Mouse (Mus musculus) urinary bladder, postnatal 4 days (tissue): Measurements from ENCODE around the gene Vav2.

ENCODE experiments used
- DNase-seq, 2 experiments: peaks; one replicate each; pipeline ENCODE4 v3.0.0; 2021 to 2022; ENCODE audit warnings: low spot score in 2 of 2

Gene Vav2

GRCm38 (mm10) chr2:27426855-27427457 lies at the start of gene Vav2:
Gene Vav2, minus strand, starts transcription at chr2:27427033.
- peak; percentile 92 to 93 for DNase-seq

GRCm38 (mm10) chr2:27475495-27476302 lies 48.9 kb upstream of the Vav2 start:
- peak; percentile 89 to 91 for DNase-seq

GRCm38 (mm10) chr2:27474621-27475484 lies 48.0 kb upstream of the Vav2 start:
- peak in 1 of 2 experiments; percentile 57 for DNase-seq

- DNase-seq = no peak
These were observed 47.1 kb upstream of the Vav2 start for GRCm38 (mm10) chr2:27473911-27474310.

GRCm38 (mm10) chr2:27473061-27473765 lies 46.4 kb upstream of the Vav2 start:
- DNase-seq = no peak

GRCm38 (mm10) chr2:27471170-27471584 lies 44.3 kb upstream of the Vav2 start:
- no peak for DNase-seq

- DNase-seq = no peak
These were observed 43.7 kb upstream of the Vav2 start for GRCm38 (mm10) chr2:27470535-27470934.

- no peak for DNase-seq
These were observed 43.1 kb upstream of the Vav2 start for GRCm38 (mm10) chr2:27469991-27470355.

- no peak for DNase-seq
These were observed 42.6 kb upstream of the Vav2 start for GRCm38 (mm10) chr2:27469292-27469990.

- no peak for DNase-seq
These were observed 36.1 kb upstream of the Vav2 start for GRCm38 (mm10) chr2:27462901-27463300.

GRCm38 (mm10) chr2:27461881-27462660 lies 35.2 kb upstream of the Vav2 start:
- no peak for DNase-seq

- DNase-seq = no peak
These were observed 33.8 kb upstream of the Vav2 start for GRCm38 (mm10) chr2:27460651-27461050.

GRCm38 (mm10) chr2:27460163-27460562 lies 33.3 kb upstream of the Vav2 start:
- DNase-seq = no peak

GRCm38 (mm10) chr2:27459735-27460134 lies 32.9 kb upstream of the Vav2 start:
- no peak for DNase-seq

- no peak for DNase-seq
These were observed 23.4 kb upstream of the Vav2 start for GRCm38 (mm10) chr2:27450226-27450625.

GRCm38 (mm10) chr2:27447782-27448181 lies 20.9 kb upstream of the Vav2 start:
- no peak for DNase-seq

GRCm38 (mm10) chr2:27446812-27447211 lies 20.0 kb upstream of the Vav2 start:
- DNase-seq = no peak

GRCm38 (mm10) chr2:27445910-27446309 lies 19.1 kb upstream of the Vav2 start:
- DNase-seq = no peak

- no peak for DNase-seq
These were observed 16.5 kb upstream of the Vav2 start for GRCm38 (mm10) chr2:27443450-27443708.

GRCm38 (mm10) chr2:27442708-27443449 lies 16.0 kb upstream of the Vav2 start:
- no peak for DNase-seq
